Mouse (Mus musculus): Measurements from ENCODE around the gene Brat1.

Brat1 gene

GRCm38 (mm10) chr5:140704378-140705251, at the start of gene Brat1:
Brat1 (plus strand) TSS chr5:140705011.
- peak; percentile 100 for DNase-seq

DNA sequence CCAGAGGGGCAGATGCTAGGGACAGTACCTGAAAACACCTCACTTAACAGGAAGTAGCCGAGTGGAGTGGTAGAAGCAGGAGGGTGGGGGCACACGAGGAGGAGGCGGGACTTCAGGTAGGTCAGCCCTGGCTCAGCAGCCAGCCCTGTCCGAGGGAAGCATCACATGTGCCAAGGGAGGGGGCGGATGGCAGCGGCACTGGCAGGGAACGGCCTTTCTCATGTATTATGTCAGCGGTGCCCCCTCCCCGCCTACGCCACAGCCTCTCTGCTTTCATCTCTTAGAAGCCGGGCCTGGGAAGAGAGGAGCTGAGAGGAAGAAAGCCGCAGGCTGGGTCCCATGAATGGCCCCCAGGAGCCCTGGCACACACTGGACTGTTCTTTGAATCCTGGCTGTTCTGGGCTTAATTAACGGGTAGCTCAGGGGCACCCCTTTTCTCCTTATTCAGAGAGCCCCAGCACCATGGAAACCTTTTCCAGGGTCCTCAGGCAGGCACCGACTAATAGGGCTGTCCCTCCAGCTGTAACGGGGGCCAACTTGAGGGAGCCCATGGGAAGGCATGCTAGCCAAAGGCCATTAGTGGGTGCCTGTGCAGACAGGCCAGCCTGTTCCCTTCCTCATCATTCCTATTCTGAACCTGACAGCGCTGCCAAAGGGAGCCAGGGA, 45.1 kb upstream of the Brat1 start:
- no peak for DNase-seq

- DNase-seq = no peak
Measured at GRCm38 (mm10) chr5:140660398-140660797, 44.4 kb upstream of the Brat1 start.

GRCm38 (mm10) chr5:140661427-140661826, 43.4 kb upstream of the Brat1 start:
- DNase-seq = no peak

- DNase-seq = no peak
Measured at GRCm38 (mm10) chr5:140661875-140662643, 42.8 kb upstream of the Brat1 start.

DNA sequence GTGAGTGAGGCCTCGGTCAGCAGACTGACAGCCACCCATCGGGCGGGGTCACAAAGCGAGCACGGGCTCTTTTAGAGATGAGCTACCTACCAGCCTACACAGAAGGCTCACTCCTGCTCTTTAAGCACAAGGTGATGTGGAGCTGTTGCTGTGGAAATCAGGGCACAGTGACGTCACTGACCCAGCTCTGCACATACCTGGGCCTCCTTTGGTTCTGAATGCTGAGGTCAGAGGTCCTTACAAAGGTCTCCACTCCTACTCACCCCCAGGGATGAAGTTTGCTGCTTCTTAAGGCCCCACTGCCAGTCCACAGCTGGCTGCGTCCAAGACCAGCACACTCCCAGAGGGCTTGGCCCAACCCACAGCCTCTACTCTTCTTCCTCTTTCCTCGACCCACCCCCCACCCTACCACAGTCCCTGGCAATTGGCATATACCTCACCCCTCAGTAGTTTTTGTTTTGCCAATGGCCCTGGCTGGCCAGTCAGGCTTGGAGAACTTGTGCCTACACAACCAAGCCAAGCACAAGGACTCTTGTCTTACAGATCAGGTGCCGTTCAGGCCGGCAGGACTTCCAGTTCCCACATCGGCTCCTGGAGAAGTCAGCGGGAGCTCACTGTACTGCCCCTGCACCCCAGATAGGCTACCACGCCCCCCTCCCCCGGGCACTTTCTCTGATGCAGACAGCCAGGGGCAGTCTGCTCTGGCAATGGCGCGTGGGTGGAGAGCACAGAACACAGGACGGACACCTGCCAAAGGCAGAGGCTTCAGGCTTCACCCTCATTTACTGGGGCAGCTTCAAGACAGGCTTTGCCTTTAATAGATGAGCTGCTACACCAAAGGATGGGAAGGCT, 41.8 kb upstream of the Brat1 start:
- no peak for DNase-seq

DNA sequence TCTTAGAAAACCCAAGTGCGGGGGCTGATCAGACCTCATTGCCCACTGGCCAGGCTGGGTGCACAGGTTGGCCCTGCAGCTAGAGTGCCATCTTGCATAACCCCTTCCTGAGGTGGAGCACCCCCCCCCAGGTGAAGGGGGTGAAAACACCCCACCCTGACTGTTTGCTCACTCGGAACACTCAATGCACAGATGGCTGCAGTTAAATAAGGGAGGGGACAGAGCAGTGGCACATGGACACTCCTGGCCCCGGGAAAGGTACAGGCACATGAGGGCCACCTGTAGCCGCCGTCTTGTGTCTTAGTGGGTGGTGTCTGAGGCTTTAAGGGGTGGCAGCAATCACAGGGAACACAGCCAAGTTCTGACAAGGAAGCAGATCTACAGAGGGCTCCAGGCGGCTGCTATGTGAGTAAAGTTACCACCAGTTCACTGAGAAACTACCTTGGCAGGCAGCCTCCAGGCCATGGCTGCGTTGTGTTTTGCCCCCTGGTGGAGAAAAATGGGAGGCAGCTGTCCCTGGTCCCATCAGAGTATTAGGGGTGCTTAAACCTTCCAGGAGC, 41.1 kb upstream of the Brat1 start:
- DNase-seq = peak; percentile 96

- no peak for DNase-seq
Measured at GRCm38 (mm10) chr5:140672115-140672514, 32.7 kb upstream of the Brat1 start.

DNA sequence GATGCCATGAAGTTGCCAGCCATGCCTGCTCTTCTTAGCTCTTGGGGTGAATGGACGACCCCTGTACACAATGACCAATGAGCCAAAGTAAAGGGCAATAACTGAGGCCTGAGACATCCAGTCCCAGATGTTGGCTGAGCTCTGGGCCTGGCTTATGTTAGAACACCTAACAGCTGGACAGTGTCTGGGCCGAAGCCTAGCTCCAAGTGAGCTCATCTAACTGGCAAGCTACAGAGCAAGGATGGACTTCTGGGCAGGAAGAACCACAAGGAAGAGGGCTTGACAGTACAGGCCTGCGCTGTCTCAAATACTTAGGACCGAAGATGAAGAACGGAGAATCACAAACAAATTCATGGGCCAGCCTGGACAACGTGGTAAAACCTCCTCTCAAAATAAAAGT, 32.2 kb upstream of the Brat1 start:
- DNase-seq = peak; percentile 97

GRCm38 (mm10) chr5:140674036-140674435, 30.8 kb upstream of the Brat1 start:
- DNase-seq = no peak

DNA sequence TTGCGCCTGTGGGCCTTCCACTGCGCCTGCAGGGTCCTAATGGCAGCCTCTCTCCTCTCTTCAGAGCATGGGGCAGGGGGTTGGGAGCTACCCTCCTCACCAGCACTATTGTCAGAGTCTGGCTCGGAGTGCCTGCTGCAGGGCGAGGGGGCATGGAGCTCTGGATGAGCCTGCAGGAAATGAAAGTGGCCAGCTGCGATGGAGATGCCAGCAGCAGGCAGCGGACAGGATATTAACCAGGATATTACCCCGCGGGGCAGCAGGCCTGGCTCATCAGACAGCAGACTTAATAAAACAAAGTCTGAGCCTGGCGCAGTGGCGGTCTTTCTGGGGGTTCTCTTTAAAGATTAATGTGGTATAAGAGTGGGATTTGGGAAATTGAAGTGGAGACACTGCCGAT, 29.7 kb upstream of the Brat1 start:
- no peak for DNase-seq

DNA sequence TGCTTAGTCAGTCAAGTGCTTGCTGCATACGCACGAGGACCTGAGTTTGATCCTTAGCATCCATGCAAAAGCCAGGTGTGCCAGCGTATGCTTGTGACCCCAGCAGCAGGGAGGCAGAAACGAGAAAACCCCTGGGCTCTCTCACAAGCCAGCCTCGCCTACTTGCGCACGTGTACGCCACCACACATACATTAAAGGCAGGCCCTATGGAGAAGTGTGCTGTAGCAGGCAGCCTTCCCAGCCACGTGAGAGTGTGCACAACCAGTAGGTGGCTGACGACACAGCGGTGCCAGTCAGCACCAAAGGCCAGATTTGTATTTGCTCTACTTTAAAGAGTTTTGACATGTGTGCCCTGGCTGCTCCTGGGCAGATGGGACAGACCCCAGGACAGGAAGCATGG, 29.2 kb upstream of the Brat1 start:
- DNase-seq = no peak

GRCm38 (mm10) chr5:140677137-140677536, 27.7 kb upstream of the Brat1 start:
- DNase-seq = no peak

- no peak for DNase-seq
Measured at GRCm38 (mm10) chr5:140680051-140680450, 24.8 kb upstream of the Brat1 start.

GRCm38 (mm10) chr5:140680950-140681349, 23.9 kb upstream of the Brat1 start:
- no peak for DNase-seq

DNA sequence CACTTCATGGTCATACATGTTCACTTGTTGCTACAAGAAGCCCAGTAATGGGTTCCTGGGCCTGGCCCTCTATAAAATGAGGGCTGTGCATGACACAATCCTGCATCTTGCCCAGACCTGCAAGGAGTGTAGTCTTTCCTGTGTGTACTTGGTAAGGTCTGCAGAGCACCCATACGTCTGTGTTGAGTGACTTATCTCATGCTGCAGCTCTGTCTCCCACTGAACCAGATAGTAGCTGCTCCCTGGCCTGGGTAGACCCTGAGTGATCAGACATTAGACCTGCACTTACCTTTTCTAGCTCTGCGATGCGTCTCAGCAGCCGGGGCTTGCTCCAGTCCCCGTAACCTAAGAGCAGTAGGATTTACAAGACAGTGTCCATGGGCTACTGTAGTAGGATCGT, 22.7 kb upstream of the Brat1 start:
- DNase-seq = no peak

GRCm38 (mm10) chr5:140684343-140685148, 20.3 kb upstream of the Brat1 start:
- DNase-seq = no peak

- DNase-seq = no peak
Measured at GRCm38 (mm10) chr5:140688434-140688833, 16.4 kb upstream of the Brat1 start.

DNA sequence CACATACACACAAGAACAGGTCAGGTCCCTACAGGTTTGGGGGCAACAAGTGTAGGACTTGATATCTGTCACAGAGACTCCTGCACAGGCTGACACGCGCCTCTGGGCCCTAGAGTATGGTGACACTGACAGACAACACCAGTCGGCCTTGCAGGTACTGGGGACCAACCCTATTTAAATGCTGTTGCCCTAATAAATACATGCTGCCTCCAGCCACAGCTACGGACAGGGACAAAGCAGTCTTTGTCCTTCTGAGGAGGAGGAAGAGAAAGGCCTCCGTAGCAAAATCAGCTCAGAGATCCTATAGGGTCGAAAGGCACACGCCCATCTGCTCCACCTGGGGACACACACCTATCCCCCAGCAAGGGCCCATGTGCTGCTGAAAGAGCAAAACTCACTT, 8.8 kb upstream of the Brat1 start:
- DNase-seq = no peak

GRCm38 (mm10) chr5:140699776-140700175, 5.0 kb upstream of the Brat1 start:
- no peak for DNase-seq

GRCm38 (mm10) chr5:140701661-140702060, 3.1 kb upstream of the Brat1 start:
- no peak for DNase-seq
